Mouse (Mus musculus) embryonic facial prominence, embryonic 11.5 days (tissue): ENCODE data around the gene S1pr2. TPM values are rescaled to one million over a fixed set of nuclear protein-coding genes. Genes with fewer than 3 reads are reported as not detected.
"Not testable (repeated sequence)": the region's sequence is repeated elsewhere in the genome, so short reads cannot be mapped to it uniquely, and the experiment has no call there.

ENCODE experiments used
- ATAC-seq: fragments of 200-750 bp; cut with Nextera tagmentation; replicated peaks from 2 replicates; pipeline ENCODE4 v1.8.0; 2017; ENCODE audit warnings: low read depth; ENCODE audit not compliant: insufficient number of reproducible peaks, low FRiP score, low TSS enrichment
- DNase-seq: peaks from one replicate; pipeline ENCODE4 v3.0.0-alpha.2; 2015; ENCODE audit warnings: low spot score
- H3K27ac ChIP-seq: fragments of 300-500 bp; sonication (generic); replicated peaks from 2 replicates; pipeline ENCODE4 v1.5.1; 2014; ENCODE audit warnings: mild to moderate bottlenecking, low read depth, low read length, control low read depth
- H3K27me3 ChIP-seq: fragments of 300-500 bp; sonication (generic); 2 replicates; pipeline ENCODE4 v1.6.1; 2014; ENCODE audit warnings: mild to moderate bottlenecking, low read length, moderate library complexity, mixed read lengths; ENCODE audit not compliant: control insufficient read depth, insufficient read depth
- H3K36me3 ChIP-seq: fragments of 300-500 bp; sonication (generic); replicated peaks from 2 replicates; pipeline ENCODE4 v1.6.1; 2014; ENCODE audit warnings: low read depth, mild to moderate bottlenecking, low read length, moderate library complexity, mixed read lengths; ENCODE audit not compliant: control insufficient read depth, insufficient read depth
- H3K4me1 ChIP-seq: fragments of 300-500 bp; sonication (generic); 2 replicates; pipeline ENCODE4 v1.6.1; 2014; ENCODE audit warnings: low read length, mixed read lengths; ENCODE audit not compliant: control insufficient read depth, insufficient read depth
- H3K4me2 ChIP-seq: fragments of 300-500 bp; sonication (generic); 2 replicates; pipeline ENCODE4 v1.6.1; 2014; ENCODE audit warnings: low read depth, mild to moderate bottlenecking, control low read depth, low read length, moderate library complexity
- H3K4me3 ChIP-seq: fragments of 300-500 bp; sonication (generic); 2 replicates; pipeline ENCODE4 v1.5.1; 2014; ENCODE audit warnings: low read depth, low read length, control low read depth
- H3K9ac ChIP-seq: fragments of 300-500 bp; sonication (generic); replicated peaks from 2 replicates; pipeline ENCODE4 v1.6.1; 2014; ENCODE audit warnings: mild to moderate bottlenecking, control low read depth, low read length
- H3K9me3 ChIP-seq: fragments of 300-500 bp; sonication (generic); replicated peaks from 2 replicates; pipeline ENCODE4 v1.6.1; 2016; ENCODE audit warnings: mild to moderate bottlenecking, low read length, inconsistent platforms, mixed read lengths; ENCODE audit not compliant: control insufficient read depth
- WGBS: fragments of 180-500 bp; shearing (Covaris S2); extraction: QIAGEN DNeasy Blood & Tissue Kit; methylation state at CpG from one replicate; pipeline ENCODE4 v1.1.7; 2014; 5-methylcytosine and 5-hydroxymethylcytosine counted together
- polyA plus RNA-seq: library from polyadenylated mRNA; unstranded; fragments of >200 nt; fragmentation: Nextera tagmentation; extraction: Ambion mirVana; gene quantifications from 2 replicates; pipeline ENCODE4 v1.2.1, GENCODE M21; 2014

The S1pr2 gene
- polyA plus RNA-seq, 1 experiment from 2014 or later: 37.5 TPM

- Histone ChIP-seq H3K9me3 (no peaks in the 10 kb centered on the region), H3K27ac (no peak overlapping the region), H3K4me3 (peak overlapping the region; percentile 23; the same call in 1 of the 2 replicates), H3K4me1 (no peaks in the 10 kb centered on the region; the same call in none of the 2 replicates), H3K9ac (no peak overlapping the region), H3K36me3 (no peaks in the 10 kb centered on the region), H3K27me3 (peaks cover 30% of the 10 kb centered on the region), H3K4me2 (no peak overlapping the region; the same call in 1 of the 2 replicates)
- 4% methylated on average over 17 of the region's 17 CpGs for WGBS
- DNase-seq (no peak), ATAC-seq (no peak)
Measured at GRCm38 (mm10) chr9:21016331-21017176, 40.0 kb upstream of the S1pr2 start.

GRCm38 (mm10) chr9:21015571-21016130, 39.1 kb upstream of the S1pr2 start, which contains the start of gene Icam1:
Gene Icam1 (plus strand): TSS chr9:21015985.
- H3K36me3 ChIP-seq: no peaks in the 10 kb centered on the region
- peak within 1 kb of the TSS; percentile 30 for H3K4me2 ChIP-seq
- no peaks in the 10 kb centered on the region for H3K9me3 ChIP-seq
- ATAC-seq (no peak), DNase-seq (no peak)
- no peaks in the 10 kb centered on the region; the same call in none of the 2 replicates for H3K4me1 ChIP-seq
- peak within 1 kb of the TSS; percentile 23 for H3K4me3 ChIP-seq
- H3K9ac ChIP-seq: no peak within 1 kb of the TSS
- peaks cover 30% of the 10 kb centered on the region for H3K27me3 ChIP-seq
- WGBS: 1% methylated on average over 30 of the region's 30 CpGs
- H3K27ac ChIP-seq: no peak within 1 kb of the TSS

DNA sequence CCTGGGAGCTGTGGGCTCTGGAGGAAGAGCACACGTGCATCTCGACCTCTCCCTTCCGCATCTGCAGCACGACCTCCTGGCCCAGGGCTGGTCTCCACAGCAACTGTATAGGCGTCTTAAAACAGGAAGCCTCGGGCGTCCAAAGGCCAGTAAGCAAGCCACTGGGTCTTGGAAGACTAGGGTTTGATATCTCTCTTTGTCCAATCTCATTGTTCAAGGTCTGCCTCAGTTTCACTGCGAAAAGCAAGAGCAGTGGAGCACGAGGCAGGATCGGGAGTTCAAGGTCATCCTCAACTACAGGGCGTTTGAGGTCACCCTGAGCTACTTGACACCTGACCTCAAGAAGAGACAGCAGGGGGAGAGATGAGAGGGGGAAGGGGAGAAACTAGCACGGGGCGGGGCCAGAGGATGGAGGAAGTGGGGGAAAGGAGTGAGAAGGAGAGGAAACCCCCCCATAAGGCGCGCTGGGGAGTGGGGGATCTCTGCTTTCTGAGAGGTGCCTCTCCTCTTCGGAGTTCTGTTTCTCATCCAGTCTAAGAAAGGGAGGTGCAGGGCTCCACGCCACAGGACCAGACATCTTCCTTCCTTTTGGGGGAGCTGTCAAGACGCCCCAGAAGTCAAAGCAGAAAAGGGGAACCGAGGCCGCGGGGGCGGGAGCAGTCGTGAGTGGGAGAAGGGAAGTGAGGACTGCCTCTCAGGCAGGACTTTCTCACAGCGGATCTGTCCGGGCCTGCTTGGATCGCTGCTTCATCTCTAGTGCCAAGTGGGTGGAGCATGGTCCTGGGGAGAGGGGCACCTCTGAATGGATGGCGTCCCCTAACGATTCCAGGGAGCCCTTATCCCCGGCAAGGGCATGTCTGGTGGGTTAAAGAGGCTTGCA, 38.4 kb upstream of the S1pr2 start:
- no peak for ATAC-seq
- Histone ChIP-seq H3K9ac (no peak overlapping the region), H3K4me2 (peak overlapping the region; percentile 29), H3K4me1 (no peaks in the 10 kb centered on the region; the same call in none of the 2 replicates), H3K4me3 (peak overlapping the region; percentile 23; the same call in 1 of the 2 replicates), H3K27ac (no peak overlapping the region), H3K9me3 (no peaks in the 10 kb centered on the region), H3K27me3 (peaks cover 30% of the 10 kb centered on the region), H3K36me3 (no peaks in the 10 kb centered on the region)
- no peak for DNase-seq
- 1% methylated on average over 29 of the region's 29 CpGs for WGBS

DNA sequence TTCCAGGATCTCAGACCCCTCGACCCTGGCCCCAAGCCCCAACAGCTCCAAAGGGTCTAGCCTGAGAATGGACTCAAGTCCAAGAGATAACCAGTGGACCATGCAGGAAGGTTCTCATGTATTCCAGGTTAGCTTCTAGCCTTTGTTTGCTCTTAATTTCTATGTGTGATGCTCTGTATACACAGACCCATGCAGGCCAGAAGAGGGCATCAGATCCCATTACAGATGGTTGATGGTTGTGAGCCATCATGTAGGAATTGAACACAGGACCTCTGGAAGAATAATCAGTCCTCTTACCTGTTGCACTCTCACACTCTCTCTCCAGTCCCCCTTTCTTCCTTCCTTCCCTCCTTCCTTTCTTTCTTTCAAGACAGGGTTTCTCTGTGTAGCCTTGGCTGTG, 35.8 kb upstream of the S1pr2 start:
- Histone ChIP-seq H3K4me1 (no peaks in the 10 kb centered on the region; the same call in none of the 2 replicates), H3K36me3 (no peaks in the 10 kb centered on the region; the same call in 1 of the 2 replicates), H3K9me3 (no peaks in the 10 kb centered on the region), H3K4me3 (no peak overlapping the region), H3K9ac (no peak overlapping the region), H3K27me3 (peaks cover 26% of the 10 kb centered on the region), H3K4me2 (no peak overlapping the region), H3K27ac (no peak overlapping the region)
- DNase-seq: no peak
- ATAC-seq: no peak
- WGBS: 33% methylated on average over 1 of the region's 1 CpGs

- Histone ChIP-seq H3K36me3 (peaks cover 3% of the 10 kb centered on the region; the same call in 1 of the 2 replicates), H3K4me1 (no peaks in the 10 kb centered on the region; the same call in 1 of the 2 replicates), H3K9ac (no peak overlapping the region), H3K4me2 (no peak overlapping the region), H3K27me3 (peaks cover 22% of the 10 kb centered on the region), H3K9me3 (no peaks in the 10 kb centered on the region), H3K4me3 (no peak overlapping the region), H3K27ac (no peak overlapping the region)
- WGBS: 68% methylated on average over 5 of the region's 5 CpGs
- no peak for ATAC-seq
- DNase-seq: no peak
Measured at GRCm38 (mm10) chr9:21011846-21012312, 35.3 kb upstream of the S1pr2 start.

DNA sequence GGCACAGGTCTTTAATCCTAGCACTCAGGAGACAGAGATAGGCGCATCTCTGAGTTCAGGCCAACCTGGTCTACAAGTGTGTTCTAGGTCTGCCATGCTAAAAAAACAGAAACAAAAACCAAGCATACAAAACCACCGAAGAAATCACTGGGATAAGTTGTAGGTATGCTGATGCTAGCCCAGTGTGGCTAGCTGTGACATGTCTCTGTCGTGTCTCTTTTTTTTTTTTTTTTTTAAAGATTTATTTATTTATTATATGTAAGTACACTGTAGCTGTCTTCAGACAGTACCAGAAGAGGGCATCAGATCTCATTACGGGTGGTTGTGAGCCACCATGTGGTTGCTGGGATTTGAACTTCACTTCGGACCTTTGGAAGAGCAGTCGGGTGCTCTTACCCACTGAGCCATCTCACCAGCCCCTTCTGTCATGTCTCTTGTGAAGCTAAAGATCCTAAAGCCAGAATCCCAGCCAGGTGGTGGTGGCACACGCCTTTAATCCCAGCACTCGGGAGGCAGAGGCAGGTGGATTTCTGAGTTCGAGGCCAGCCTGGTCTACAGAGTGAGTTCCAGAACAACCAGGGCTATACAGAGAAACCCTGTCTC, 34.5 kb upstream of the S1pr2 start:
- not testable (repeated sequence) for H3K9me3 ChIP-seq, ATAC-seq, H3K36me3 ChIP-seq, H3K27ac ChIP-seq, H3K4me1 ChIP-seq, H3K9ac ChIP-seq, H3K4me2 ChIP-seq, DNase-seq, H3K4me3 ChIP-seq
- H3K27me3 ChIP-seq: peaks cover 14% of the 10 kb centered on the region
- WGBS: 70% methylated on average over 9 of the region's 9 CpGs

GRCm38 (mm10) chr9:21010362-21010761, 33.8 kb upstream of the S1pr2 start:
- Histone ChIP-seq H3K4me1 (no peaks in the 10 kb centered on the region), H3K27me3 (peaks cover 7% of the 10 kb centered on the region), H3K36me3 (peaks cover 6% of the 10 kb centered on the region; the same call in 1 of the 2 replicates), H3K4me3 (no peak overlapping the region), H3K27ac (no peak overlapping the region), H3K9ac (no peak overlapping the region), H3K4me2 (no peak overlapping the region), H3K9me3 (no peaks in the 10 kb centered on the region)
- DNase-seq: no peak
- no peak for ATAC-seq
- WGBS: 64% methylated on average over 2 of the region's 2 CpGs
